Mouse (Mus musculus) thymus, postnatal 4 days (tissue): Measurements from ENCODE around the gene Gm5039.
A peak's percentile ranks its signal among the peaks of the same experiment; 100 is the strongest.
"Not testable (repeated sequence)": the region's sequence is repeated elsewhere in the genome, so short reads cannot be mapped to it uniquely, and the experiment has no call there.

Source experiments
- DNase-seq: peaks from one replicate; pipeline ENCODE4 v3.0.0; 2021

Gene Gm5039

DNA sequence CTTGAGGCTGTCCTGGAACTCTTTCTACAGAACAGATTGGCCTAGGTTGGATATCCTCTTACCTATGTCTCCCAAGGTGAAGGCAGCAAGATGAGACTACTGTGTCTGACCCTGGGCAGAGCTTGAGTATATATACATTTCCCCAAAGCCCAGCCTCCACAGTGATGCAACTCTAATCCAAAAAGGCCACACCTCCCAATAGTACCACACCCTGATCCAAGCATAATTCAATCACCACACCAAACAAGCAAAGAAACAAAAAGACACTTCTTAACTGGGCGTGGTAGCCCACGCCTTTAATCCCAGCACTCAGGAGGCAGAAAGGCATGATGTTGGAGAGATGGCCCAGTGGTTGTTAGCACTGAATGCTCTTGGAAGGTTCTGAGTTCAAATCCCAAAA lies at the start of gene Gm5039:
Gene Gm5039 (minus strand): TSS at position 101 of the 400 bp plus-strand sequence.
- DNase-seq: not testable (repeated sequence)

DNA sequence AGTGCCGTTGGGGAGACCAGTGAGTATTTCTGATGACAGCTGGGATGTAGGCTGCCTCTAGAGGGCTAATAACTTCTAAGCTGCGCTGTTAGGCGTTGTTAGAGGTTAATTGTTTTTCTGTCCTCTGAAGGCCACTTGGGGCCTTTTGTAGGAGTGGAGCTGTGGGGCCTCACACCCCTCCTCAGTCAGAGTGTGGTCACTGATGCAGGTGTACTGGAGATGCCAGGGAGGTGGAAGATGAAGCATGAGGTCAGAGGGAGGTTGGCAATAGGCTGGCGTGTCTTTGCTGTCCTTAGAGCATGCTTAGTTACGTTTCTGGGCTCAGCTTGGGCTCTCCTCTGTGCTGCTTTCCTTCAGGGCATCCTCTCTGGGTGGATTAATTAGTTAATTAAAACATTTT lies 48.2 kb upstream of the Gm5039 start:
- no peak for DNase-seq

GRCm38 (mm10) chr12:88370321-88370720 lies 46.5 kb upstream of the Gm5039 start:
- DNase-seq: not testable (repeated sequence)

- DNase-seq: not testable (repeated sequence)
These were observed 45.9 kb upstream of the Gm5039 start for GRCm38 (mm10) chr12:88369690-88370089.

GRCm38 (mm10) chr12:88368618-88369017 lies 44.8 kb upstream of the Gm5039 start:
- DNase-seq: no peak

DNA sequence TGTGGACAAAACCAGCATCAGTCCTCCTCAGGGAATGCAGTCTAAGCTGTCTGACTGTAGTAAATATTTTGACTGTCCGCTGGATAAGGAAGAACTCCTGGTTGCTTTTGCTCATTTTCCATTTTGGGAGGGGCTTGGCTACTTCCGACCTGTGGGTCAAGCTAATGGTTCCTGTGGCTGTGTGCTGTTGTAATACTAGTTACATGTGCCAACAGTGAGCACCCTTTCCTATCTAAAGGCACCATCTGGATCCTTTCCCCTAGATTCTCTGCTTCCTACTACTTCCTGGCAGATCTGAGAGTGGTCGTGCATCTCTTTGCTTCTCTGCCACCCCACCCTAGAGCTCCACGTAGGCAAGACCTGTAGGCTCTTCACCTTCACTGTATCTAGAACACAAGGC lies 43.8 kb upstream of the Gm5039 start:
- DNase-seq: no peak

- DNase-seq: no peak
These were observed 37.3 kb upstream of the Gm5039 start for GRCm38 (mm10) chr12:88361120-88361445.

DNA sequence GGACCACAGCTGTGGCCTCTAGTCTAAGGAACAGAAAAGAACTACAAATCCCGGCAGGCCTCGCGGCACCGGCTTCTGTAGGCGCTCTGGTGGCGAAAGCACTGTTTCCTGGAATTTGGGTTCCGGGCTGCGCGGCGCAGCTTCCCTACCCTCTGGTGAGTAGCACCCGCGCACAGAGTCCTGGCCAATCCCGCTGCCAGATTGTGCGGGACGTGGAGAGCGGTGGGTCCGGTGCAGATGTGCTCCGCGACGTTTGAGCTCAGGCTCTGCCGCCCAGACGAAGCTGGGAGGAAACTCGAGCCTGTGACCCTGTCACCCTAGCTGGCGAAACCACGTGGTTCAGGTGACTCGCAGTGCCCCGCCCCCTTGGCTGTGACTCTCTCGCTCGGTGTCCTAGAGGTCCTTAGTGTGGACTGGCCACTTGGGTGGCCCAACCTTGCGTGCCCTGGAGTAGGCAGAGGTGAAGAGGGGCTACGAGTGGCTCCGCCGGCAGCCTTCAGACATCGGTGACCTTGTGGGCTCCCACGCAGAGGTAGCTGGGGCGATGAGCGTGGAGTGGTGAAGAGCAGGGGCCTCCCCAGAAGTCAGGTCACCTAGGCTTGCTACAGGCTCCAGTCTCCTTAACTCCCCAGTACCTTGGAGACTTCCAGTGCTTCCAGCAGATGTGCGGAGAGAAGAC lies 36.8 kb upstream of the Gm5039 start, which contains the start of gene Adck1:
Gene Adck1 (plus strand): TSS at position 114 of the 679 bp plus-strand sequence.
- peak; percentile 93 for DNase-seq

- DNase-seq: no peak
These were observed 30.4 kb upstream of the Gm5039 start for GRCm38 (mm10) chr12:88354182-88354702.

GRCm38 (mm10) chr12:88341286-88341685 lies 17.5 kb upstream of the Gm5039 start:
- DNase-seq: not testable (repeated sequence)

GRCm38 (mm10) chr12:88336662-88337413 lies 13.0 kb upstream of the Gm5039 start:
- not testable (repeated sequence) for DNase-seq

DNA sequence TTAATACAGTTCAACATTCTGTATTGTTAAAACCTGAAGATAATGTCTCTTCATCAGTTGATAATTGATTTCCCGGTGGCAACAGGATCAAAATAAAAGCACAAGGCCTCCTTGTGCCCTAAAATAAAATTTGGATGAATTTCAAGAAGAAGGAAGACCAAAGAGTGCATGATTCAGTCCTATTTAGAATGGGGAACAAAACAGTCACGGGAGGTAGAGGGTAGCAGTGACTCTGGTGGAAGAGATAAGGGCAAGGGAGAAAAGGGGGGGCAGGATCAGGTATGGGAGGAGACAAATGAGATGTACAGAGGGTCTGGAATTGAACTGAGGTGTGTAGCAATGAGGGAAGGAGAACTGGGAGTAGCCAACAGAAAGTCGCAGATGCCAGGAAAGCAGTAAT lies 9.3 kb downstream of the Gm5039 start:
- no peak for DNase-seq

- not testable (repeated sequence) for DNase-seq
These were observed 26.7 kb downstream of the Gm5039 start for GRCm38 (mm10) chr12:88297171-88297570.

- not testable (repeated sequence) for DNase-seq
These were observed 30.7 kb downstream of the Gm5039 start for GRCm38 (mm10) chr12:88293082-88293481.

- DNase-seq: not testable (repeated sequence)
These were observed 38.6 kb downstream of the Gm5039 start for GRCm38 (mm10) chr12:88285224-88285623.

- not testable (repeated sequence) for DNase-seq
These were observed 49.4 kb downstream of the Gm5039 start, which contains the start of gene Gm5662 for GRCm38 (mm10) chr12:88274400-88274799. Gm5662 (minus strand) TSS chr12:88274500.
